Mouse (Mus musculus): Measurements from ENCODE around the gene H2-M1. TPM values are rescaled to one million over a fixed set of nuclear protein-coding genes. Genes with fewer than 3 reads are reported as not detected.

H2-M1 gene
- not detected in 2 replicates for polyA plus RNA-seq (2014; fragmentation: Nextera tagmentation; extraction: Ambion mirVana)

DNA sequence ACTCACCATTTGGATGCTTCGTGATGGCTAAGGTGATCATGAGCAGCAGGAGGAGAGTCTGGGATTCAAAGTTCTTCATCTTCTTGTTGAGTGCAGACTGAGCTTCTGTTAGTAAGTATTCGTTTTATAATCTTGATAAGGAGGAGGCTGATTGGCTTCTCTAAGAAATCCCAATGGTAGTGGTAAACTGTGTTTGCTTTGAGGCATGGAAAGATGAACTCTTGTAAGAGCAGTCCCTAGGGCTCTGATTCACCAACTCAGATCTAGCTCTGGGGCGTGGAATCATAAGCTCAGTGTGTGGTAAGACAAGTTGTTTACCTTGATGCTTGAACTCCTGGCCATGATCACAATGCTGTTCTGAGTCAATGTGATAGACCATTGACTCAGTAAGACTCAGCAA, at the start of gene H2-M1:
H2-M1 (minus strand) TSS at position 101 of the 400 bp plus-strand sequence.
- no peaks in the 10 kb centered on the region for H3K9me3 ChIP-seq (ENCODE audit: control insufficient read depth, low read length)
- no peak within 1 kb of the TSS for H3K27ac ChIP-seq (replicated peaks; ENCODE audit: low read depth, low read length)
- ATAC-seq (ENCODE audit: insufficient number of reproducible peaks, low FRiP score, low TSS enrichment, low read depth) (no peak), DNase-seq (ENCODE audit: low spot score) (no peak)
- H3K9ac ChIP-seq (ENCODE audit: low read length) = no peak within 1 kb of the TSS
- 69% methylated on average over 3 of the region's 3 CpGs for WGBS
- H3K4me2 ChIP-seq (ENCODE audit: low read depth, severe bottlenecking) = no peak within 1 kb of the TSS
- no peaks in the 10 kb centered on the region for H3K27me3 ChIP-seq (ENCODE audit: control insufficient read depth, insufficient read depth, low read length)
- no peaks in the 10 kb centered on the region for H3K36me3 ChIP-seq (ENCODE audit: control insufficient read depth, insufficient read depth, low read length)
- H3K4me3 ChIP-seq (ENCODE audit: low read depth, low read length) = no peak within 1 kb of the TSS
- no peaks in the 10 kb centered on the region for H3K4me1 ChIP-seq (ENCODE audit: control insufficient read depth, insufficient read depth, low read length)

DNA sequence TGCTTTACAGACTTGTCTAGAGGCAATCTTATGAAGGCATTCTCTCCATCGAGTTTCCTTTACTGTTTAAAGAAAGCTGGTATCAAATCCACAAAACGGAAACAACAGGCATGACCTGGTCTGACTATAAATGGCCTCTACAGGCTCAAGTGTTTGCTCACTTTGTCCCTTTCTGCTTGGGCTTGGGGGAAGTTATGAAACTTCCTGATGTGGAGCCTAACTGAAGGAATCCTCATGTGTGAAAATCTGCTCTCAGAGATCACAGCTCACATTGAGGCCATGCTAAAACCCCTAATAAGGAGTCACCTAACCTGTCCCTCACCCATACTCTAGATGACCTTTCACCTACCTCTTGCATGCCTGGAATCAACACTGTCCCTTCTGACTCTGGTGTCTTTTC, 25.7 kb upstream of the H2-M1 start:
- DNase-seq (ENCODE audit: low spot score) = no peak
- Histone ChIP-seq H3K27ac (replicated peaks; ENCODE audit: low read depth, low read length) (no peak overlapping the region), H3K36me3 (ENCODE audit: control insufficient read depth, insufficient read depth, low read length) (no peaks in the 10 kb centered on the region), H3K9me3 (ENCODE audit: control insufficient read depth, low read length) (no peaks in the 10 kb centered on the region), H3K9ac (ENCODE audit: low read length) (no peak overlapping the region), H3K4me3 (ENCODE audit: low read depth, low read length) (no peak overlapping the region), H3K27me3 (ENCODE audit: control insufficient read depth, insufficient read depth, low read length) (no peaks in the 10 kb centered on the region), H3K4me1 (ENCODE audit: control insufficient read depth, insufficient read depth, low read length) (no peaks in the 10 kb centered on the region), H3K4me2 (ENCODE audit: low read depth, severe bottlenecking) (no peak overlapping the region)
- no peak for ATAC-seq (ENCODE audit: insufficient number of reproducible peaks, low FRiP score, low TSS enrichment, low read depth)
- 76% methylated on average over 2 of the region's 2 CpGs for WGBS

GRCm38 (mm10) chr17:36642566-36642965, 29.5 kb downstream of the H2-M1 start, which contains the start of gene H2-M9:
H2-M9 (minus strand) TSS chr17:36642666.
- Histone ChIP-seq H3K4me1 (ENCODE audit: control insufficient read depth, insufficient read depth, low read length) (no peaks in the 10 kb centered on the region), H3K9ac (ENCODE audit: low read length) (no peak within 1 kb of the TSS), H3K27ac (replicated peaks; ENCODE audit: low read depth, low read length) (no peak within 1 kb of the TSS), H3K36me3 (ENCODE audit: control insufficient read depth, insufficient read depth, low read length) (no peaks in the 10 kb centered on the region), H3K4me3 (ENCODE audit: low read depth, low read length) (no peak within 1 kb of the TSS), H3K4me2 (ENCODE audit: low read depth, severe bottlenecking) (no peak within 1 kb of the TSS), H3K27me3 (ENCODE audit: control insufficient read depth, insufficient read depth, low read length) (no peaks in the 10 kb centered on the region), H3K9me3 (ENCODE audit: control insufficient read depth, low read length) (no peaks in the 10 kb centered on the region)
- WGBS = 89% methylated on average over 3 of the region's 3 CpGs
- DNase-seq (ENCODE audit: low spot score) = no peak
- no peak for ATAC-seq (ENCODE audit: insufficient number of reproducible peaks, low FRiP score, low TSS enrichment, low read depth)

Other genes with a start within 250 kb of the H2-M1 start
- not detected in 2 replicates for gene H2-M10.4, start 209.9 kb downstream of the H2-M1 start, polyA plus RNA-seq (2014; fragmentation: Nextera tagmentation; extraction: Ambion mirVana)
- gene H2-M11, start 125.1 kb downstream of the H2-M1 start, polyA plus RNA-seq (2014; fragmentation: Nextera tagmentation; extraction: Ambion mirVana) = not detected in 2 replicates
- gene H2-M9, start 29.6 kb downstream of the H2-M1 start, polyA plus RNA-seq (2014; fragmentation: Nextera tagmentation; extraction: Ambion mirVana) = not detected in 2 replicates
- gene H2-M10.5, start 100.7 kb upstream of the H2-M1 start, polyA plus RNA-seq (2014; fragmentation: Nextera tagmentation; extraction: Ambion mirVana) = not detected in 2 replicates
- gene H2-M10.6, start 140.0 kb upstream of the H2-M1 start, polyA plus RNA-seq (2014; fragmentation: Nextera tagmentation; extraction: Ambion mirVana) = not detected in 2 replicates
- gene Trim26, start 164.9 kb upstream of the H2-M1 start, polyA plus RNA-seq (2014; fragmentation: Nextera tagmentation; extraction: Ambion mirVana) = 33.5 and 40.6 TPM in 2 replicates
- 0.08 and 0.51 TPM in 2 replicates for gene Trim15, start 195.0 kb upstream of the H2-M1 start, polyA plus RNA-seq (2014; fragmentation: Nextera tagmentation; extraction: Ambion mirVana)
- gene Trim10, start 197.4 kb upstream of the H2-M1 start, polyA plus RNA-seq (2014; fragmentation: Nextera tagmentation; extraction: Ambion mirVana) = 5.0 and 6.0 TPM in 2 replicates
- gene Trim40, start 217.9 kb upstream of the H2-M1 start, polyA plus RNA-seq (2014; fragmentation: Nextera tagmentation; extraction: Ambion mirVana) = not detected in 2 replicates
- not detected in 2 replicates for gene Trim31, start 225.9 kb upstream of the H2-M1 start, polyA plus RNA-seq (2014; fragmentation: Nextera tagmentation; extraction: Ambion mirVana)

Data from limb, embryonic 11.5 days (tissue).